Mouse (Mus musculus) B cell, adult 62 days (primary cell): Measurements from ENCODE around the gene BC017158. TPM values are rescaled to one million over a fixed set of nuclear protein-coding genes. Genes with fewer than 3 reads are reported as not detected.

ENCODE experiments used
- total RNA-seq: library from RNA; stranded (reverse); gene quantifications from 4 replicates; pipeline ENCODE4 v1.2.4, GENCODE M21; 2023

Gene BC017158
- total RNA-seq = 25.1 to 32.1 TPM (median 28.0 TPM) in 4 replicates

GRCm38 (mm10) chr7:128297617-128298480, at the start of gene BC017158:
TSS of gene BC017158 (minus strand) at chr7:128298170.

GRCm38 (mm10) chr7:128265411-128265810, 32.6 kb downstream of the BC017158 start, which contains the start of gene Slc5a2:
TSS of gene Slc5a2 (plus strand) at chr7:128265657.

GRCm38 (mm10) chr7:128246496-128247391, 51.2 kb downstream of the BC017158 start, which contains the start of gene Tgfb1i1:
TSS of gene Tgfb1i1 (plus strand) at chr7:128246812.

DNA sequence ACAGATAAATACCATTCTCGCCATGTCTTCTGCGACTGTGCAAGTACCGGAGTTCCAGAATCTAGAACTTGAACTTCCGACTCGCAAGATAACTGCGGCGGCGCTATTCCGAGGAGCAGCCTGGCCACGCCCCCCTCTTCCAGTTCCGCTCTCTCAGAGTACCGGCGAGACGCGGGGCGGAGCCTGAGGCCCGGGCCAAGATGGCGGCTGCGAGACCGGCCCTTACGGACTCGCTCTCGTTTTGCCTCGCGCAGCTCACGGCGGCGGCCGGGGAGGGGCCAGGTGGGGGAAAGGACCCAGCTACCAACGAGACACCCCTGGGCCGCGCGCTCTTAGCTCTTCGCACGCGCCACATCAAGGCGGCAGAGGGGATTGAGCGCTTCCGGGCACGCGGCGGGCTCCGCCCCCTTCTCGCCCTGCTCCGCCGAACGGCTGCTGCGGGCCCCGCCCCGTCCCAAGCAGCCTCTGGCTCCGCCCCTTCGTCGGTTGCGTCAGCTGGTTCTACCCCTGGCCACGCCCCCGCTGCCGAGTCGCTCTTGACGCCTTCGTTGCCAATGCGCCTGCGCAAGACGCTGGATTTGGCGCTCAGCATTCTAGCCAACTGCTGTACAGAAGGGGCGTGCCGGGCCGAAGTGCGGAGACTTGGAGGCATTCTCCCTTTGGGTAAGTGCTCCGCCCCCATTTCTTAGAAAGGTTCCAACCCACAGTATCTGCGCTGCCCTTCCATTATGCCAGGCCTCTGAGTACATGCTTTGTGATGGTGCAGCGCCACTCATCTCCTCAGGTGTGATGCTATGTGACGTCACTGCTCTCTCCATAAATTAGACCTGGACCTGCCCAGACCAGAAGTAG, 59.8 kb downstream of the BC017158 start, which contains the start of gene 9130023H24Rik:
TSS of gene 9130023H24Rik (minus strand) at position 105 of the 852 bp plus-strand sequence.

DNA sequence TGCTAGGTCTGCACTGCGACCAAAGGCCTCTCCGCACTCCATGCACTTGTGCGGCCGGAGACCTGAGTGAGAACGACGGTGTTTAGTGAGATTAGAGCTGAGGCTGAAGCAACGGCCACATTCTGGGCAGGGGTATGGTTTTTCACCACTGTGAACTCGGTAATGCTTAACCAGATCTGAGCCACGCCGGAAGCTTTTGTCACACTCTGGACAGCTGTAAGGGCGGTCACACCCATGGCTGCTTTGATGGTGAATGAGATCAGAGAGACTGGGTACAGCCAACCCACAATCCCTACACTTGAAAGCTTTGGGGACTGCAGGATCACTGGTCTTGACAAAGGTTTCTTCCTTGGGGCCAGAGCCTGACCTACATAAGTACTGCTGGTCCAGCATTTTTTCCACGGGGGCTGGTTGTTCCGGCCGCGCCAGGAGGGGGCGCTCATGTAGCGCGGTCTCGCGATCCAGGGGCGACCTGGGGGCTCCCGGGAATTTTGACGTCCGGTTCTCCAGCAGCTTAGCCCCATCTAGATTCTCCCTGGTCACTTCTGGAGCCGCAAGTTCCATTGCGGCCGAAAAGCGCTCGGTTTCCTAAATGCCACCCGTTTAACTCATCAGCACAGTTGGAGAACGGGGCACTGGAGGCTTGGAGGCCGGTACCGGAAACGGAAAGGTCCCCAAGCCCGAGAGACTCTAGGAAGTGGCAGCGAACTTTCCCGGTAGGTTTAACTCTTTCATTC, 60.9 kb downstream of the BC017158 start, which contains the start of gene Armc5:
TSS of gene Armc5 (plus strand) at position 487 of the 737 bp plus-strand sequence.

Other genes with a start within 250 kb of the BC017158 start
- gene Itgam, start 235.5 kb downstream of the BC017158 start, total RNA-seq = 1.4 to 2.7 TPM (median 2.1 TPM) in 4 replicates
- not detected in 4 replicates for gene Gm49368, start 235.5 kb downstream of the BC017158 start, total RNA-seq
- gene Itgax, start 168.6 kb downstream of the BC017158 start, total RNA-seq = 0.98 to 3.9 TPM (median 1.8 TPM) in 4 replicates
- 3.6 to 4.4 TPM (median 4.1 TPM) in 4 replicates for gene Itgad, start 143.8 kb downstream of the BC017158 start, total RNA-seq
- gene Cox6a2, start 91.8 kb downstream of the BC017158 start, total RNA-seq = not detected in 4 replicates
- gene Armc5, start 60.8 kb downstream of the BC017158 start, total RNA-seq = 26.3 to 31.1 TPM (median 28.7 TPM) in 4 replicates
- 4.6 to 6.0 TPM (median 5.6 TPM) in 4 replicates for gene 9130023H24Rik, start 60.1 kb downstream of the BC017158 start, total RNA-seq
- 1.9 to 3.7 TPM (median 2.5 TPM) in 4 replicates for gene Tgfb1i1, start 51.4 kb downstream of the BC017158 start, total RNA-seq
- not detected in 4 replicates for gene Slc5a2, start 32.5 kb downstream of the BC017158 start, total RNA-seq
- gene Rgs10, start 120.6 kb upstream of the BC017158 start, total RNA-seq = 26.9 to 35.9 TPM (median 29.0 TPM) in 4 replicates
- 149 to 154 TPM (median 152 TPM) in 4 replicates for gene Tial1, start 163.5 kb upstream of the BC017158 start, total RNA-seq
- 2.9 to 5.1 TPM (median 3.5 TPM) in 4 replicates for gene Bag3, start 225.4 kb upstream of the BC017158 start, total RNA-seq